Mouse (Mus musculus) gastrocnemius, postnatal 14 days (tissue): ENCODE data around the gene Optn. TPM values are rescaled to one million over a fixed set of nuclear protein-coding genes. Genes with fewer than 3 reads are reported as not detected.

Source experiments
- DNase-seq: peaks from one replicate; pipeline ENCODE4 v3.0.0; 2021; ENCODE audit warnings: mixed read lengths
- intact Hi-C: fragments of 180-260 bp; cut with DNase I; formaldehyde crosslinking; loops from one replicate; pipeline ENCODE4 v1.15.1; 2025; ENCODE audit warnings: low total_unique reads
- total RNA-seq, 2 experiments: library from RNA; stranded (reverse); gene quantifications; 2 replicates each; pipeline ENCODE4 v1.2.3; 2021

Gene Optn
- total RNA-seq, 2 experiments from 2014 or later, result 27.2 to 33.8 TPM

DNA sequence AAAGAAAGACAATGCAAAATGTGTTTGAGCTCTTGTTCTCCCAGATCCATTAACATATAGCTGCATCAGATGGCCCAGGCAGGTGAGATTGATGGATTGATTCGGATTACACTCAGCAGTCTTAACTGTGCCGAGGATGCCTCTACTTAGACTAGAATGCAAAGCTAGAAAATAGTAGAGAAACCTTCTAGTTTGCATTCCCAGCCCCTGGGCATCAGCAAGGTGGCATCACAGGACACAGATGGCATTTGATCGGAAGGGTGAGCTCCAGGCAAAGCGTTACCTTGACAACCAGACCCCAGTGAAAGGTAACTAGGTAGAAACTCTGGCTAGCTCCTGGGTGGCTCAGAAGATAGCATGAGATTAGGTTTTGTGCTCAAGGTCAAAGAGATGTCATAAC lies 396 bp upstream of the Optn start:
- intact Hi-C loops, result no loop called here
- no peak for DNase-seq

DNA sequence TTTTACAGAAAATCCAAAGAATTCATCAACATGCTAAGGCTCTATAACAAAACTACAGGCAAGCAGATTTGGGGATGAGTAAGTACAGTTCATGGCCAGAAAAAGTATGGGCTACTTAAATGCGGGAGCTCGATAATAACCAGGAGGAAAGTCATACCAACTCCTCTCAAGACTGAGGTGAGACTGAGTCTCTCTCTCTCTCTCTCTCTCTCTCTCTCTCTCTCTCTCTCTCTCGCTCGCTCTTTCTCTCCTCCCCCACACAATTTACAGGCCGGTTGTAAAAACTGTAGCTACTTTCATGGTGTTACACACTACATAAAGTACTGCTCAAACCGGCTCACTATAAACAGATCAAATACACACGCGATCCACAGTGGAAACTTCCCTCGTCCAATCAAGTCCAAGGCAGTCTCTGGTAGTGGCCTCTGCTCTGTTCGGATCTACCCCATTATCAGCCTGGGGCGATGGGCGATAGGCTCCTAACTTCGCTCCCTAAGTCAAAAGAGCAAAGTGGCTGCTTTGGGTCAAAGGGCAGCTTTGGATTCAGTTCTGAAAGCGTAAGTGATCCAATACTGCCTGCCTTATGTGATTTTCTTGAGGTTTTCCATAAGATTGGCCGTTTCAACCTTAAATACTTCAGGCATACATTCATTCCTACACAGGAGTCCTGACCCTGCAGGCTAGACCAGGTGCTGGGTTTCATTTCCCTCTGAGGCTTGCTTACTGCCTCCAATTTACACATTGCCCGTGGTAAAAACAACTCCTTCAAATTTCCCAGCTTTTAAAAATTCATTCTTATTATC lies 1.2 kb downstream of the Optn start:
- no peak for DNase-seq
- intact Hi-C loops, result no loop called here

DNA sequence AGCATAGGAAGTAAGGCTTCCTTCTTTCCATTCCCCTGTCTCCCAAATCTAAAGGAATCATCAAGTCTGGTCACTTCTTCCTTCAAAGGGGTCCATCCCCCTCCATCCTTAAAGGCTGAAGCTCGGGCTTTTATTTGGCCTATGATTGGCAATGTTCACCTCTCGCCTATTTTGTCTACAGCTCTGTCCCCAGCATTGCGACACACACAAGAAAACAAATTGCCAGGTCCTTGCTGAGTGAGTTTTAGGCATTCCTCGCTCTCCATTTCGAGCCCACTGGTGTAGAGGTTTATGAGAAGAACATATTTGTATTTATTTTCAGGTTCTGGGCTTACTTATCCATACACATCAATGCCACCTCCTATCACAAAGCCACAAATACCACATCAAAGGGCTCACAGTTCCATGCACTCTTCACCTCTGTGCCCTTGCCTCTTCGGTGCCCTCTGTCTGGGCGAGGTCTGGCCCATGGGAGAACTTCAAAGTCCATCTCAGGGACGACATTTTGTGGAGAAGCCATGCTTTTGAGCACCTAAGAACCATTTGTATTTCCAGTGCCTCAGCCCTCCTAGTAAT lies 2.6 kb downstream of the Optn start:
- DNase-seq, result no peak
- intact Hi-C loops, result no loop called here

DNA sequence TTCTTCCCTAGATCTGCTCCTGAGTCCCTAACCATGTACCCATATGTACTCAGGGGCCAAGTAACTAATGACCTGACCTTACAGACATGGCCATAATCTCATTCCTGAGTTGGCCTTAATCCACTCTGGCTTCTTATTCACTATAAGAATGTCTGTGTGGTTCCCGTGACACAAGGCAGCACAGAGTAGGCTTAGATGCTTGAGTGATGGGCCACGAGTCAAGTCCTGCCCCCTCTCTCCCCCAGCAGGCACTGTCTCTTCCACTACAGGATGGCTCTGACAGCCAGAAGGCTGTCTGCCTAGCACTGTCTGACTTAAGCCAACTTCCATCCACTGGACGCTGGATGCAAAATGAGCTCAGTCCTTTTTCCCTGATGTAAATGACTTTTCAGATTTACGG lies 3.9 kb downstream of the Optn start:
- intact Hi-C loops, result no loop called here
- no peak for DNase-seq

DNA sequence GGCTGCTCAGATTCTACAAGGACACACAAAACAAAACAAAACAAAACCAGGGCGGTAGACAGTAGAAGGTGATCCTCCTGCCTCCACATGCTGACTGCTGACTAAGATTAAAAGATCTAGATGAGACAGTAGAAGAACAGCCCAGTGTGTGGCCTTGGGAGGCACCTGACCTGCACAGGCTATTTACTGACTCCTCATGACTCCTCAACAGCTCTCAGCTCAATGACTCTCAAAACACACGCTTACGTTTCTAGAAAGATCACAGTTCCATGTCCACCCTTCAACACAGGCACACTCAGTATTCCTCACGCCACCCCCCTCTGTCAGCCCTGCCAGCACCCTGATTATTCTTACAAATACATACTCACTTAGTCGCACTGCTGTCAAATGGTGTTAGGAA lies 5.4 kb downstream of the Optn start:
- intact Hi-C loops, result no loop called here
- DNase-seq, result no peak

DNA sequence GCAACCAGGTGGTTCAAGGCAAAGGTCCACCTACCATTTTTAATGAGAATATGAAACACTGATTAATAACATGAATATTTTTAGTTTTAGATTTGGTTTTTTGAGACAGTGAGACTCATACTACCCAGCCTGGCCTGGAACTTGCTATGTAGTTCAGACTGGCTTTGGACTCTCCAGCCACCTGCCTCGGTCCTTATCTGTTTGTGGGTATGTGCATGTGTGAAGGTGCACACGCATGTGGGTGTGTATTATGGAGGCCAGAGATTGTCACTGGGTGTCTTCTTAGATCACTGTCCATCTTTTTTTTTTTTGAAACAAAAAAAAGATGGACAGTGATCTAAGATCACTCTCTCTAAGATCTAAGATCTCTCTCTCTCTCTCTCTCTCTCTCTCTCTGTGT lies 13.3 kb downstream of the Optn start:
- DNase-seq, result no peak
- intact Hi-C loops, result no loop called here

DNA sequence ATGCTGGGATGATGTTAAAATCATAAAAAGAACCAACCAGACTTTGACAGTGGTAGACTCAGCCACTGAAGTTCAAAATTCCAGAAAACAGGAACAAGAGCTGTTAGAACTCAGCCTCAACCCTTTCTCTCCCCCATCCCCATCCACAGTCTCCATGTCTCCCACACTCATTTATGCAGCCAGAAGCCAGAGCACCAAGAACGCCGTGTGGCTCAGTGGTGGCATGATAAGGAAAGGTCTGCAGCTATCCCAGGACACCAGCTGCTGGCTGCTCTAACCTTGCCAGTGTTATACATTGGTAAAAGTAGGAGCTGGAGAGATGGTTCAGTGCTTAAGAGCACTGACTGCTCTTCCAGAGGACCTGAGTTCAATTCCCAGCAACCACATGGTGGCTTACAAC lies 16.8 kb downstream of the Optn start:
- intact Hi-C loops, result no loop called here
- DNase-seq, result no peak

DNA sequence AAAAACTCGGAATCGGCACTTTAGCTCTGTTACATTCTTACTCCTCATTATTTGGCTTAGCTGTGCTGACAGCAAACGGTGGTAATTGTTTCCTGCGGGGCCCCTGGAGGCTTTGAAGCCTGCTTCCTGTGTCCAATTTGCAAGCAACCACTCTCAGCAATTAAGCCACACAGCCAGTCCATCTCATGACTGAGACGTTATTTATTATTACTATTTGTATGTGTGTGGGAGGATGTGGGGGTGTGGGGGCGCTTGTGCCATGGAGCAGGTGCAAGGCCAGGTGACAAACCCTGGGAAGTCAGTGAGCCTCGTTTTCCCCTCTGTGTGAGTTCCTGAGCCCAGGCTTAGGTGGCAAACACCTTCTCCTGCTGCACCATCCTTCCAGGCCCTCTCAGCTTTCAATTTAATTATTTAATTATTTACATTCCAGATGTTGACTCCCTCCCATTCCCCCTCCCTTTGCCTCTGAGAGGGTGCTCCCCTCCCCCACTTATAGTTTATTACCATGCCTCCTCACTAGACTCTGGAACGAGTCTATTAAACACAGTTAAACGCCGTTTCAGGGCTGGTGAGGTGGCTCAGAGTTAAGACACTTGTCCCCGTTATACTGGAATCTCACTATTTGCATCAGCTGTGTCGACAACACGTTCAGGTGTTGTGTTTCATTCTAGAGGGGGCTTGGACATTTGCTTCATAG lies 18.4 kb downstream of the Optn start:
- intact Hi-C loops, result no loop called here
- no peak for DNase-seq

DNA sequence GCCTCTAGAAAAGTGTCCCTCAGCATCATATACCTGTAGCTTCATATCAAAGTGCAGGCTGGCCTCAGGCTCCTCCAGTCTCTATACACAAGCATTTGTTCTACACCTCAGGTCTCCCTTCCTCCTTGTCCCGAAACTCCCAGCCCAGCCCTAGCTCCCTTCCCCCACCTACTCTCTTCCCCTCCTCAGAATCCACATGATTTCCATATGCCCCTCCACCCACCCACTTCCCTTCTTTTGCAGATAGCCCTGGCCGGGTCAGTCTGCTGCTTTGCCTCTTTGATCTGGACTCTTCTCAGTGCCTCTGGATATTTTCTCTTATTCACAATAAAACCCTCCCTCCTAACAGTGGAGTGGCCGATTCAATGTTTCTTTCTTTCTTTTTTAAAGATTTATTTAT lies 19.5 kb downstream of the Optn start:
- intact Hi-C loops, result no loop called here
- DNase-seq, result no peak

DNA sequence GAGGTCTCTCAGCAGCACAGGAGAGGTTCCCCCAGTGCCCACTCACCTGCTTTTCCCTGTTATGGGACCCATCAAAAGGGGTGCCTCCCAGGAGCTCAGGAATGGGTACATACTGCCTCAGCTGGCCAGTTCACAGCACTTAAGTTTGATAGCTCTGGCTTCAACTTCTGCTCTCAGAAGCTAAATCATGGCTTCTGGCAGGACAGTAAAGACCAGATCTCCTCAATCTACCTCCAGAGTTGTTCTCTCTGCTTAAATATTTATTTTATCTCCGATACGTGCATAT lies 20.4 kb downstream of the Optn start:
- intact Hi-C loops, result no loop called here
- no peak for DNase-seq

DNA sequence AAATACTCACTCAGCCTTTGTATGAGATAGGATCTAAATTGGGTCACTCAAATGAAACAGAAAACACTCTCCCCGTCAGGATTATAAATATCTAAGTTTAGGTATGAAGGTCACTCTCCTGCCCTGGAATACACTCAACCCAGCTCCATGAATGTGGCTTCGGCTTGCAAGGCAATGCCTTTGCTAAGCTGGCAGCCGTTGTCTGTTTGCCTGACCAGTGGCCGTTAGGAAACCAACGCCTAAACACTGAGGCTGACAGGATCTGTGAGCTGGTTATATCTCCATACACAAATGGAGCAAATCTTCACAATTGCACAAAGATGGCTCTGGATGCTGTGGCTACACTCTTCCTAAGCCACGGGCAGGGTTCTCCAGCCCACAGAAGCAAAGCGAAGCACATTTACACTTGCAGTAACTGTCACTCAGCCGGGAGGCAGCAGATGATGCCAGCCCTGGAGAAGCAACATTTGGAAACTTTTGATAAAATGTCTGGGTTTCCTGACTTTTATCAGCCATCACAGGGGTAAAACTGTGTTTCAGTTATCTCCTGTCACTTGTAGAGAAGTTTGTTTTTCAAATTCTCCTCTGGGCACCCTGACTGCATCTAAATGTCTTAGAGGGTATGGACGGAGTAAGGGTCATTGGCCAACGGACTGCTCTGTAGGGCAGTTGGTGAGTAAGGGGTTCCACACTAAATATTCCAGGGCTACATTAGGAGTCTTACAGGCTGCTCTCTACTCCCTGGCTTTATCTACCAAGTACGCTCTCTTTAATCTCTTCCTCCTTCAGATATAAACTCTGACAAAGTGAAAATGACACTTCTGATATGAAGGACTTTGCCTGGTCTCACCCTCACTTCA lies 21.0 kb downstream of the Optn start:
- intact Hi-C loops, result no loop called here
- DNase-seq, result no peak

DNA sequence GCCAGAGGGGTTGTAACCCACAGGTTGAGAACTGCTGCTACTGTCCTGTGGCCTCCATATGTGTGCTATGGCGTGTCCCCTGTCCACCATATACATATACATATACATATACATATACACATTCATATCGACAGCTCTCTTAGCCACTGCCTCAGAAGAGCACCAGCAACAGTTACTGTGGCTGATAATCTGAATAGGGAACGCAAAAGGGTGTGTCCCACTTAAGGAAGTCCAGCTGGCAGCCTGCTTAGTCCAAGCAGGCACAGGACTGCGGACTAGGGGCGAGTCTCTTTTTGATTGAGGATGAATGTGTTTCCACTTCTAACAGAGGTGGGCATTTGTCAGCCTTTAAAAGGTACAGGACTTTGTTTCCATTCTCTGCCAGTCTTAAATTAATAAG lies 22.0 kb downstream of the Optn start:
- DNase-seq, result no peak
- intact Hi-C loops, result no loop called here

DNA sequence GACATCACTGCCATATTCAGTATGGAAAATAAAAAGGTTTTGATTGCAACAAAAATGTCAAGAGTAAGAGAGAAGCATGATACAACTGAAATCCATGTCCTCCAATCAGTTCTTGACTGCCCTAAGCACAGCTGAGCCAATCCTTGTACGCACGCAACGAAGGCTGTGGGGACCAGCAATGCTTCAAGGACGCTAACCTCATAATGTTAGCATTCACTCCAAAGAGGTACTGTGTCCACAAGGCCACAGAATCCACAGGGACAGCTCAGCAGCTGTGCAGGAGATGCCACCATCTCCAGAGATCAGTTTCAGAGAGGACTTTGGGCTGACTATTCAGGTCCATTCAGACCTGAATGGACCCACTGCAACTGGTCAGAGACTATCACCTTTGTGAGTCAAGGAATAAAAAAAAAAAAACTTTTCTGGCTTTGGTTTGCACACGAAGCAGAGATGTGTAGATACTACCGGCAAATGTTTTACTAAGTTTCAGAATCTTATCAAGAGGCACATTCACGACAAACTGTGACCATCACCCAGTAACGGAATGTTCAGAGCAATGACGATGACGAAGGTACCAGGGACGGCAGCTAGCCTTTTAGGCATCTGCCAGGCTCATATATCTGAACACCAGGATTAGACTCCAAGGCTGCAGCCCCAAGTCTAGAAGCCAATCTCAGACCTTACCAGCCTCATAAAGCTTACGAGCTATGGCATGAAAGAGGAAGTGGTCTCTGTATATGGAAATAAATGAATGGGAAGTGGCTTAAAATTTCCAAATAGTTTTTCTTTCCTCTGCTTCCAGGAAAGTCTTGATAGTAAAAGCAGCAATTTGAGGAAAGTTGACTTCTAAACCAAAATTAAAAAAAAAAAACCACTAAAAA lies 23.3 kb downstream of the Optn start:
- intact Hi-C loops, result no loop called here

DNA sequence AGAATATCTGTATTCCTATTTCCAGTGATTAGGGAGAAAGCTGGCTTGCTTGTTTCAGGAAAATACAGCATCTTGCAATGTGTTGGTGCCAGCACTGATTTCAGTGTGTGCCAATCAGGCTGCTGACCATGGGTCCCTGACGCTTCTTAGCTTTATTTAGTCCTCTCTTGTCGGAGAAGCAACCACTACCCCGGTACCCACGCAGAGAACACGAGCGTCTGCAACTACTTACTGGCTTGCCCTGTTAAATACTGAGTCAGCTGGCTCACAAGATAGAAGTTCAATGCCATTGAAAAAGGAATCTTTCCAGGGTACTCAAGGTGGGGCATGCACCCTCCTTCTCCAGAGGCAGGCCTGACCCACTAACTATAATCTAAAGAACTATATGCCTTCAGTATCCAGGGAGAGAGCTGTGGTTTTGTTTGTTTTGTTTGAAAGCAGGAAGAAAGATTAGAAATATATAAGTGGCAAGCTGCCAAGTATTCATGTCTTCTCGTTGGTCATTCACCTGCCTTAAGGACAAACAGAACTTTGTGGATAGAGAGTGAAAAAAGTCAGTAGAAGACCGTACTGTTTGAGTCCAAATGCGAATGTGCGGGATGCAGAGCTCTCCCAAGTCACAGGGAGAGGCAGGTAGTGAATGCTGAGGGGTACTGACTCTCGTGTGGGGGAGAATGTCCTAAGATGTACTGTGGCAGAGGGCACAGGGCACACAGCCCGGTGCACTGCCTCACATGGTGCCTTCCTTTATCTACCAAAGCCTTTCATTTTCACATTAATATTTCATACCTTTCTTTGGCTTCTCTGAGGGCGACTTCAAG lies 24.3 kb downstream of the Optn start:
- no peak for DNase-seq
- intact Hi-C loops, result no loop called here

More for the DNA sequence above, 23.3 kb downstream of the Optn start:
- no peak for DNase-seq

DNA sequence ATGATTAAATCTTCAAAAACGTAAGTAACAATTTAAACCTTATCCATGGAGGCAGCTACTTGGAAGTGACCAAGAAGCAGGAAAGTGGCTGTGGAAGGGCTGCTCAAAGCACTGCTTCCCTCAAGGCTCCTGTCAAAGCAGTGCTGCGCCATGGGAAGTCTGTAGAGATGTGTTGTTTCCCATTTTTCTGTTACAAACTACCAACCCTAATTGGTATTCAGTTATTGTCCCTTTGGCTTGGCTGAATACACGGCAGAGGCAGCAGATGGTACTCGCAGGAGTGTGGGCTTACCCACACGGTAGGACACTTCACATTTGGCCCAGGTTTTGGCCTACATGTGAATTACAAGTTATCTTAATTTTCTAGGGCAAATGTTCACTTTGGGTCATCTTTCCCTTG lies 25.5 kb downstream of the Optn start:
- no peak for DNase-seq
- intact Hi-C loops, result no loop called here

DNA sequence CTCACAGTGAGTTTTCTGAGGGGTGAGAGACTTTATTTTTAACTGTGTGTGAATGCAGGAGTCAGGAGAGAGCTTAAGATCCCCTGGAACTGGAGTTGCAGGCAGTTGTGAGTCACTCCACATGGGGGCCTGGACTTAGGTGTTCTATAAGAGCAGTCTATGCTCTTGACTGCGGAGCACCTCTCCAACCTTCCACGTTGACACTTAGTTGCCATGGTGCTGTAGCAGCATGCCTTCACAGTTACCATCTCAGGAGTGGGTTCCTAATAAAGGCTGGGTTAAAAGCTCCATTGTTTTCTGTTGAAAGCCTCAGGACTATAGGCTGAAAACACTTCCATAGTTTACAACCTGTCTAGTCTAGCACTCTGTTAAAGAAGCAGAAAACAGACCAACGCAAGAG lies 26.5 kb downstream of the Optn start:
- intact Hi-C loops, result no loop called here
- DNase-seq, result no peak

DNA sequence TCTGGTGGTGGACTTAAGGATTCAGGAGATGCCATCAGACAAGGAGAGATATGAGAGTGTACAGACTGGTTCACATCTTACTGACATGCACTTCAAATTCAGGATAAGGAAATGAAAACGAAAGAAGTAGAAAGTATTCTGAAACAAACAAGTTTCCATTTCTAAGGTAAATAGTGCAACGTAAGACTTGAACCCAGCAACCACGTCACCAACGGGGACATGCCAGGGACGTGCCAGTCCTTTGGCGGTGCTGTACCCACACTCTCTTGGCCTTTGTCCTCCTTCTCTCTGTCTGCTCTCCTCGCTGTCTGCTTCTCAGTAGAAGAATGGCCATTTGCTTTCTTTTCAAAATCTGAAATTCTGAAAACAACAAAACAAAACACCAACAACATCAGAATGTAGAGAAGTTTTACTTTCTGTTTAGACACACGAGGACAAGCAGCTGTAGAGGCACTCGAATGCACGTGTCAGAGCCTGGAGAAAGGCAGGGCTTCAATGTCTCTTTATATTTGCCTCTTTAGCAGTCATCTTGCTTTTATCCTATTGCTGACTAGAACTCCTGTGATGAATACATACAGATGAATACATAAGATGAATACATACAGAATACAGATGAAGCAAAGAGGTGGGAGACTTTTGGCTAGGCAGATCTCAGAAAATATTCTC lies 27.3 kb downstream of the Optn start:
- no peak for DNase-seq
- intact Hi-C loops, result no loop called here

DNA sequence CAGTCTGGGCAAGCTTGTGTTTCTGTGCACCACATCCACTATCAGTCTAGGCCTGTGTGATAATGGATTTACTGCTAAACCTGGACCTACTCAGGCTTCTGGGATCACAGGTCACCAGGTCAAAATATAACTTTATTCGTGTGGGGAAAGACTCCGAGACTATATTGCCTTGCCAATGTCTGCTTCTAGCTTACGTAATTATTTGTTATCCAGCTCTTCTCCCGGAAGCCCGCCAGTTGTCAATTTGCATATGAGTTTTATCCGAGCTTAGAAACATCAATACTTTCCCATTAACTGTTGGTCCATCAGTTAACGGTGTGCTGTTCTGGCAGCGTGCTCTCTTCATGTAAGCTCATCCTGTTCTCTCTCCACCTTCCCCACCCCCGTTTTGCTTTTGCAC lies 28.6 kb downstream of the Optn start:
- DNase-seq, result no peak
- intact Hi-C loops, result no loop called here
